Mouse (Mus musculus): Measurements from ENCODE around the gene Mtmr4. TPM values are rescaled to one million over a fixed set of nuclear protein-coding genes. Genes with fewer than 3 reads are reported as not detected.

The Mtmr4 gene
- polyA plus RNA-seq, 1 experiment from 2014 or later: 9.4 TPM

- Histone ChIP-seq H3K4me3 (replicated peaks) (no peak overlapping the region), H3K27me3 (no peaks in the 10 kb centered on the region), H3K27ac (no peak overlapping the region; the same call in 1 of the 2 replicates), H3K4me1 (replicated peaks) (peaks cover 46% of the 10 kb centered on the region), H3K9ac (no peak overlapping the region), H3K36me3 (peaks cover 68% of the 10 kb centered on the region), H3K4me2 (no peak overlapping the region), H3K9me3 (replicated peaks) (no peaks in the 10 kb centered on the region)
- DNase-seq (no peak), ATAC-seq (ENCODE audit: low read depth) (no peak)
These were observed 5.1 kb downstream of the Mtmr4 start for GRCm38 (mm10) chr11:87597061-87597460.

GRCm38 (mm10) chr11:87599395-87600089, 7.6 kb downstream of the Mtmr4 start:
- WGBS (ENCODE audit: insufficient replicate concordance): 87% methylated on average over 13 of the region's 13 CpGs
- ATAC-seq (ENCODE audit: low read depth) (no peak), DNase-seq (no peak)
- Histone ChIP-seq H3K27me3 (no peaks in the 10 kb centered on the region), H3K4me1 (replicated peaks) (peaks cover 25% of the 10 kb centered on the region), H3K9me3 (replicated peaks) (no peaks in the 10 kb centered on the region), H3K9ac (no peak overlapping the region), H3K36me3 (peaks cover 85% of the 10 kb centered on the region), H3K27ac (no peak overlapping the region), H3K4me3 (replicated peaks) (no peak overlapping the region), H3K4me2 (no peak overlapping the region)

GRCm38 (mm10) chr11:87600322-87600853, 8.4 kb downstream of the Mtmr4 start:
- no peak overlapping the region for H3K27ac ChIP-seq
- peaks cover 16% of the 10 kb centered on the region for H3K4me1 ChIP-seq (replicated peaks)
- no peaks in the 10 kb centered on the region for H3K27me3 ChIP-seq
- no peak overlapping the region for H3K4me2 ChIP-seq
- ATAC-seq (ENCODE audit: low read depth): no peak
- DNase-seq: no peak
- peaks cover 89% of the 10 kb centered on the region for H3K36me3 ChIP-seq
- no peak overlapping the region for H3K4me3 ChIP-seq (replicated peaks)
- 86% methylated on average over 10 of the region's 10 CpGs for WGBS (ENCODE audit: insufficient replicate concordance)
- no peak overlapping the region for H3K9ac ChIP-seq
- H3K9me3 ChIP-seq (replicated peaks): no peaks in the 10 kb centered on the region

GRCm38 (mm10) chr11:87602234-87602633, 10.3 kb downstream of the Mtmr4 start:
- Histone ChIP-seq H3K9me3 (replicated peaks) (no peaks in the 10 kb centered on the region), H3K9ac (no peak overlapping the region), H3K36me3 (peaks cover 97% of the 10 kb centered on the region), H3K27ac (no peak overlapping the region), H3K27me3 (no peaks in the 10 kb centered on the region), H3K4me2 (no peak overlapping the region), H3K4me3 (replicated peaks) (no peak overlapping the region), H3K4me1 (replicated peaks) (no peaks in the 10 kb centered on the region)
- DNase-seq (no peak), ATAC-seq (ENCODE audit: low read depth) (no peak)
- WGBS (ENCODE audit: insufficient replicate concordance): 87% methylated on average over 9 of the region's 9 CpGs

- no peaks in the 10 kb centered on the region for H3K27me3 ChIP-seq
- H3K9ac ChIP-seq: no peak overlapping the region
- no peak overlapping the region for H3K27ac ChIP-seq
- H3K9me3 ChIP-seq (replicated peaks): no peaks in the 10 kb centered on the region
- H3K4me1 ChIP-seq (replicated peaks): no peaks in the 10 kb centered on the region
- ATAC-seq (ENCODE audit: low read depth) (no peak), DNase-seq (no peak)
- H3K36me3 ChIP-seq: peaks cover 96% of the 10 kb centered on the region
- H3K4me2 ChIP-seq: no peak overlapping the region
- H3K4me3 ChIP-seq (replicated peaks): no peak overlapping the region
- WGBS (ENCODE audit: insufficient replicate concordance): 90% methylated on average over 2 of the region's 2 CpGs
These were observed 11.6 kb downstream of the Mtmr4 start for GRCm38 (mm10) chr11:87603571-87603970.

- H3K27ac ChIP-seq: no peak overlapping the region
- H3K36me3 ChIP-seq: peaks cover 94% of the 10 kb centered on the region
- no peak overlapping the region for H3K4me3 ChIP-seq (replicated peaks)
- H3K4me2 ChIP-seq: no peak overlapping the region
- H3K9ac ChIP-seq: no peak overlapping the region
- no peaks in the 10 kb centered on the region for H3K27me3 ChIP-seq
- ATAC-seq (ENCODE audit: low read depth) (no peak), DNase-seq (no peak)
- H3K4me1 ChIP-seq (replicated peaks): no peaks in the 10 kb centered on the region
- H3K9me3 ChIP-seq (replicated peaks): no peaks in the 10 kb centered on the region
- WGBS (ENCODE audit: insufficient replicate concordance): 78% methylated on average over 7 of the region's 7 CpGs
These were observed 17.3 kb downstream of the Mtmr4 start for GRCm38 (mm10) chr11:87609264-87609663.

GRCm38 (mm10) chr11:87611547-87611946, 19.6 kb downstream of the Mtmr4 start:
- Histone ChIP-seq H3K9me3 (replicated peaks) (no peaks in the 10 kb centered on the region), H3K27me3 (no peaks in the 10 kb centered on the region), H3K4me2 (no peak overlapping the region), H3K9ac (no peak overlapping the region), H3K4me1 (replicated peaks) (no peaks in the 10 kb centered on the region), H3K4me3 (replicated peaks) (no peak overlapping the region), H3K27ac (no peak overlapping the region), H3K36me3 (peaks cover 92% of the 10 kb centered on the region)
- 85% methylated on average over 9 of the region's 9 CpGs for WGBS (ENCODE audit: insufficient replicate concordance)
- ATAC-seq (ENCODE audit: low read depth) (no peak), DNase-seq (no peak)

- ATAC-seq (ENCODE audit: low read depth): no peak
- 77% methylated on average over 7 of the region's 7 CpGs for WGBS (ENCODE audit: insufficient replicate concordance)
- H3K4me2 ChIP-seq: no peak overlapping the region
These were observed 22.0 kb downstream of the Mtmr4 start for GRCm38 (mm10) chr11:87613972-87614371.

GRCm38 (mm10) chr11:87615551-87615950, 23.6 kb downstream of the Mtmr4 start:
- Histone ChIP-seq H3K27ac (no peak overlapping the region), H3K4me2 (no peak overlapping the region), H3K4me1 (replicated peaks) (peaks cover 24% of the 10 kb centered on the region), H3K36me3 (peaks cover 76% of the 10 kb centered on the region), H3K27me3 (no peaks in the 10 kb centered on the region), H3K9me3 (replicated peaks) (no peaks in the 10 kb centered on the region), H3K9ac (no peak overlapping the region), H3K4me3 (replicated peaks) (no peak overlapping the region)
- 87% methylated on average over 5 of the region's 5 CpGs for WGBS (ENCODE audit: insufficient replicate concordance)
- no peak for ATAC-seq (ENCODE audit: low read depth)
- no peak for DNase-seq

More at GRCm38 (mm10) chr11:87613972-87614371, 22.0 kb downstream of the Mtmr4 start:
- Histone ChIP-seq H3K9me3 (replicated peaks) (no peaks in the 10 kb centered on the region), H3K4me1 (replicated peaks) (peaks cover 14% of the 10 kb centered on the region), H3K4me3 (replicated peaks) (no peak overlapping the region), H3K9ac (no peak overlapping the region), H3K27ac (no peak overlapping the region), H3K36me3 (peaks cover 90% of the 10 kb centered on the region), H3K27me3 (no peaks in the 10 kb centered on the region)
- no peak for DNase-seq

- Histone ChIP-seq H3K9ac (no peak overlapping the region), H3K4me1 (replicated peaks) (peaks cover 28% of the 10 kb centered on the region), H3K4me3 (replicated peaks) (no peak overlapping the region), H3K27me3 (no peaks in the 10 kb centered on the region), H3K4me2 (no peak overlapping the region), H3K36me3 (peaks cover 72% of the 10 kb centered on the region), H3K9me3 (replicated peaks) (no peaks in the 10 kb centered on the region), H3K27ac (no peak overlapping the region)
- WGBS (ENCODE audit: insufficient replicate concordance): 85% methylated on average over 2 of the region's 2 CpGs
- ATAC-seq (ENCODE audit: low read depth) (no peak), DNase-seq (no peak)
These were observed 24.0 kb downstream of the Mtmr4 start for GRCm38 (mm10) chr11:87615952-87616351.

- Histone ChIP-seq H3K9me3 (replicated peaks) (no peaks in the 10 kb centered on the region), H3K27ac (0 out of 2 replicates have a peak within 1 kb of the TSS, but pooled peaks have one; percentile 31), H3K9ac (no peak within 1 kb of the TSS), H3K36me3 (peaks cover 62% of the 10 kb centered on the region), H3K4me1 (replicated peaks) (peaks cover 28% of the 10 kb centered on the region), H3K27me3 (no peaks in the 10 kb centered on the region), H3K4me2 (no peak within 1 kb of the TSS), H3K4me3 (replicated peaks) (no peak within 1 kb of the TSS)
- ATAC-seq (ENCODE audit: low read depth): no peak
- no peak for DNase-seq
- 94% methylated on average over 68 of the region's 69 CpGs for WGBS (ENCODE audit: insufficient replicate concordance)
These were observed 25.0 kb downstream of the Mtmr4 start, which contains the start of gene Hsf5 for GRCm38 (mm10) chr11:87616790-87617474. Gene Hsf5 (plus strand): TSS chr11:87617164.
